Mouse (Mus musculus) ES-E14 (cell line): ENCODE measurements at regions not wholly inside any gene's neighbourhood (a gene's known extent, or its start where the extent isn't known, plus 50 kb on each side); places are given as distances from the start of the nearest gene placed in this dataset.

Experiments used
- CHD2 ChIP-seq: IDR thresholded peaks from 2 replicates; pipeline ENCODE4 v1.6.1; 2014; ENCODE audit warnings: mild to moderate bottlenecking, low read depth, low read length, inconsistent platforms
- HCFC1 ChIP-seq: IDR thresholded peaks from 2 replicates; pipeline ENCODE4 v1.6.1; 2012; ENCODE audit warnings: low read length, inconsistent platforms, borderline replicate concordance; ENCODE audit not compliant: insufficient read depth
- MAFK ChIP-seq: IDR thresholded peaks from 2 replicates; pipeline ENCODE4 v1.6.1; 2014; ENCODE audit warnings: mild to moderate bottlenecking, low read depth, low read length, inconsistent platforms; ENCODE audit not compliant: insufficient read depth
- ZC3H11A ChIP-seq: IDR thresholded peaks from 2 replicates; pipeline ENCODE4 v1.6.1; 2012; ENCODE audit warnings: low read depth, mild to moderate bottlenecking, inconsistent platforms, low read length, borderline replicate concordance
- ZNF384 ChIP-seq: IDR thresholded peaks from 2 replicates; pipeline ENCODE4 v1.6.1; 2012; ENCODE audit warnings: low read depth, low read length, inconsistent platforms

- TF ChIP-seq ZNF384 (no peak), HCFC1 (no peak), CHD2 (no peak), ZC3H11A (no peak), MAFK (no peak)
Measured at GRCm38 (mm10) chr4:54613076-54613475, 331.8 kb upstream of the Zfp462 start.
